Mouse (Mus musculus): Measurements from ENCODE around the gene Churc1. TPM values are rescaled to one million over a fixed set of nuclear protein-coding genes. Genes with fewer than 3 reads are reported as not detected.

Gene Churc1
- polyA plus RNA-seq, 1 experiment, result 20.9 TPM

GRCm38 (mm10) chr12:76818120-76818519 lies 52.8 kb downstream of the Churc1 start:
- H3K36me3 ChIP-seq (ENCODE audit: control insufficient read depth, insufficient read depth, low read length), result no peaks in the 10 kb centered on the region
- 68% methylated on average over 4 of the region's 4 CpGs for WGBS
- H3K27me3 ChIP-seq (ENCODE audit: control insufficient read depth, insufficient read depth, low read length), result peaks cover 14% of the 10 kb centered on the region
- TF ChIP-seq POLR2A (IDR thresholded peaks at IDR 0.05; ENCODE audit: low read depth, low read length) (no peak), CTCF (IDR thresholded peaks at IDR 0.05; ENCODE audit: extremely low read depth, insufficient read length, insufficient replicate concordance, low read depth, low read length) (no peak)
- no peak overlapping the region for H3K27ac ChIP-seq (ENCODE audit: insufficient read depth, low read depth, low read length)
- H3K4me1 ChIP-seq (ENCODE audit: control insufficient read depth, insufficient read depth, insufficient read length, low read length), result peaks cover 11% of the 10 kb centered on the region
- no peak overlapping the region for H3K4me3 ChIP-seq (ENCODE audit: low read depth, low read length)

- WGBS, result 71% methylated on average over 9 of the region's 9 CpGs
- H3K36me3 ChIP-seq (ENCODE audit: control insufficient read depth, insufficient read depth, low read length), result no peaks in the 10 kb centered on the region
- peaks cover 14% of the 10 kb centered on the region for H3K27me3 ChIP-seq (ENCODE audit: control insufficient read depth, insufficient read depth, low read length)
- H3K27ac ChIP-seq (ENCODE audit: insufficient read depth, low read depth, low read length), result no peak overlapping the region
- TF ChIP-seq CTCF (IDR thresholded peaks at IDR 0.05; ENCODE audit: extremely low read depth, insufficient read length, insufficient replicate concordance, low read depth, low read length), result no peak
- no peak for TF ChIP-seq POLR2A (IDR thresholded peaks at IDR 0.05; ENCODE audit: low read depth, low read length)
- H3K4me3 ChIP-seq (ENCODE audit: low read depth, low read length), result no peak overlapping the region
- H3K4me1 ChIP-seq (ENCODE audit: control insufficient read depth, insufficient read depth, insufficient read length, low read length), result peaks cover 11% of the 10 kb centered on the region
Measured at GRCm38 (mm10) chr12:76818908-76819307, 53.6 kb downstream of the Churc1 start.

GRCm38 (mm10) chr12:76819816-76820215 lies 54.5 kb downstream of the Churc1 start:
- Histone ChIP-seq H3K27ac (ENCODE audit: insufficient read depth, low read depth, low read length) (no peak overlapping the region), H3K4me1 (ENCODE audit: control insufficient read depth, insufficient read depth, insufficient read length, low read length) (peaks cover 11% of the 10 kb centered on the region), H3K4me3 (ENCODE audit: low read depth, low read length) (no peak overlapping the region), H3K27me3 (ENCODE audit: control insufficient read depth, insufficient read depth, low read length) (peaks cover 14% of the 10 kb centered on the region), H3K36me3 (ENCODE audit: control insufficient read depth, insufficient read depth, low read length) (no peaks in the 10 kb centered on the region)
- 76% methylated on average over 6 of the region's 6 CpGs for WGBS
- no peak for TF ChIP-seq CTCF (IDR thresholded peaks at IDR 0.05; ENCODE audit: extremely low read depth, insufficient read length, insufficient replicate concordance, low read depth, low read length)
- TF ChIP-seq POLR2A (IDR thresholded peaks at IDR 0.05; ENCODE audit: low read depth, low read length), result no peak

GRCm38 (mm10) chr12:76820615-76821014 lies 55.3 kb downstream of the Churc1 start:
- H3K27me3 ChIP-seq (ENCODE audit: control insufficient read depth, insufficient read depth, low read length), result peaks cover 14% of the 10 kb centered on the region
- WGBS, result 25% methylated on average over 4 of the region's 4 CpGs
- peak overlapping the region; percentile 26; the same call in 1 of the 2 replicates for H3K27ac ChIP-seq (ENCODE audit: insufficient read depth, low read depth, low read length)
- TF ChIP-seq CTCF (IDR thresholded peaks at IDR 0.05; ENCODE audit: extremely low read depth, insufficient read length, insufficient replicate concordance, low read depth, low read length), result no peak
- no peak for TF ChIP-seq POLR2A (IDR thresholded peaks at IDR 0.05; ENCODE audit: low read depth, low read length)
- no peaks in the 10 kb centered on the region for H3K36me3 ChIP-seq (ENCODE audit: control insufficient read depth, insufficient read depth, low read length)
- H3K4me3 ChIP-seq (ENCODE audit: low read depth, low read length), result no peak overlapping the region
- peaks cover 11% of the 10 kb centered on the region for H3K4me1 ChIP-seq (ENCODE audit: control insufficient read depth, insufficient read depth, insufficient read length, low read length)

GRCm38 (mm10) chr12:76822002-76822650 lies 56.8 kb downstream of the Churc1 start:
- H3K27ac ChIP-seq (ENCODE audit: insufficient read depth, low read depth, low read length), result peak overlapping the region; percentile 26; the same call in 1 of the 2 replicates
- no peak for TF ChIP-seq CTCF (IDR thresholded peaks at IDR 0.05; ENCODE audit: extremely low read depth, insufficient read length, insufficient replicate concordance, low read depth, low read length)
- TF ChIP-seq POLR2A (IDR thresholded peaks at IDR 0.05; ENCODE audit: low read depth, low read length), result no peak
- WGBS, result 2% methylated on average over 62 of the region's 66 CpGs

GRCm38 (mm10) chr12:76822651-76823041 lies 57.3 kb downstream of the Churc1 start, which contains the start of gene Rab15:
Rab15 (minus strand) TSS chr12:76822908.
- Histone ChIP-seq H3K27ac (ENCODE audit: insufficient read depth, low read depth, low read length) (peak within 1 kb of the TSS; percentile 26; the same call in 1 of the 2 replicates), H3K36me3 (ENCODE audit: control insufficient read depth, insufficient read depth, low read length) (no peaks in the 10 kb centered on the region), H3K4me1 (ENCODE audit: control insufficient read depth, insufficient read depth, insufficient read length, low read length) (peaks cover 11% of the 10 kb centered on the region), H3K4me3 (ENCODE audit: low read depth, low read length) (peak within 1 kb of the TSS; percentile 69), H3K27me3 (ENCODE audit: control insufficient read depth, insufficient read depth, low read length) (peaks cover 14% of the 10 kb centered on the region)
- WGBS, result 13% methylated on average over 17 of the region's 17 CpGs
- TF ChIP-seq POLR2A (IDR thresholded peaks at IDR 0.05; ENCODE audit: low read depth, low read length) (no peak), CTCF (IDR thresholded peaks at IDR 0.05; ENCODE audit: extremely low read depth, insufficient read length, insufficient replicate concordance, low read depth, low read length) (no peak)

More at GRCm38 (mm10) chr12:76822002-76822650, 56.8 kb downstream of the Churc1 start:
- H3K27me3 ChIP-seq (ENCODE audit: control insufficient read depth, insufficient read depth, low read length), result peaks cover 14% of the 10 kb centered on the region
- no peaks in the 10 kb centered on the region for H3K36me3 ChIP-seq (ENCODE audit: control insufficient read depth, insufficient read depth, low read length)
- peaks cover 11% of the 10 kb centered on the region for H3K4me1 ChIP-seq (ENCODE audit: control insufficient read depth, insufficient read depth, insufficient read length, low read length)
- H3K4me3 ChIP-seq (ENCODE audit: low read depth, low read length), result peak overlapping the region; percentile 69

- WGBS, result 84% methylated on average over 4 of the region's 4 CpGs
- Histone ChIP-seq H3K4me1 (ENCODE audit: control insufficient read depth, insufficient read depth, insufficient read length, low read length) (peaks cover 8% of the 10 kb centered on the region), H3K36me3 (ENCODE audit: control insufficient read depth, insufficient read depth, low read length) (no peaks in the 10 kb centered on the region), H3K4me3 (ENCODE audit: low read depth, low read length) (no peak overlapping the region), H3K27me3 (ENCODE audit: control insufficient read depth, insufficient read depth, low read length) (peaks cover 14% of the 10 kb centered on the region), H3K27ac (ENCODE audit: insufficient read depth, low read depth, low read length) (no peak overlapping the region)
- TF ChIP-seq POLR2A (IDR thresholded peaks at IDR 0.05; ENCODE audit: low read depth, low read length), result no peak
- TF ChIP-seq CTCF (IDR thresholded peaks at IDR 0.05; ENCODE audit: extremely low read depth, insufficient read length, insufficient replicate concordance, low read depth, low read length), result no peak
Measured at GRCm38 (mm10) chr12:76825283-76825682, 59.9 kb downstream of the Churc1 start.

All from small intestine, adult 2 months (tissue).